Mouse (Mus musculus): Measurements from ENCODE around the gene Rxfp3.

DNA sequence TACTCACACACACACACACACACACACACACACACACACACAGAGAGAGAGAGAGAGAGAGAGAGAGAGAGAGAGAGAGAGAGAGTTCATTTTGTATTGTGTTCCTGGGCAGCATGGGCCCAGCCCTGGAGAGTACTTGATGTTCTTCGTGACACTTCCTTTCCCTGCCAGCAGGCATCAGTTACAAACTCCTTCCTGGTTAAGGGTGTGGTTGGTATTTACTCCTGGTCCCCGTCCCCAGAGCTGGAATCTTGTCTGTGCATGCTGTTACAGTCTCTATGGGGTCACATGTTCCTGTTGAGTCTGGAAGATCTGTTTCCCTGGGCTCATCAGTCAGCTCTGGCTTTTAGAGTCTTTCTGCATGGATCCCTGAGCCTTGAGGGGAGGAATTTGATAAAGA is 47.4 kb downstream of the Rxfp3 start:
- TF ChIP-seq EP300 (IDR thresholded peaks at IDR 0.05) = no peak
- peak; percentile 11; the same call in 1 of the 2 replicates for TF ChIP-seq CTCF (IDR thresholded peaks at IDR 0.05)
